Mouse (Mus musculus): ENCODE data around the gene Camk2n2. TPM values are rescaled to one million over a fixed set of nuclear protein-coding genes. Genes with fewer than 3 reads are reported as not detected.

Gene Camk2n2
- polyA plus RNA-seq, 1 experiment from 2014 or later, result 0.37 TPM

GRCm38 (mm10) chr16:20604705-20605104 lies 16.4 kb downstream of the Camk2n2 start:
- Histone ChIP-seq H3K9ac (no peak overlapping the region), H3K27ac (replicated peaks) (no peak overlapping the region), H3K4me1 (peaks cover 6% of the 10 kb centered on the region), H3K4me2 (no peak overlapping the region), H3K36me3 (peaks cover 43% of the 10 kb centered on the region), H3K27me3 (replicated peaks) (peaks cover 2% of the 10 kb centered on the region; the same call in 1 of the 2 replicates), H3K4me3 (no peak overlapping the region), H3K9me3 (no peaks in the 10 kb centered on the region)
- WGBS, result 57% methylated on average over 9 of the region's 9 CpGs
- ATAC-seq (ENCODE audit: extremely low read depth, insufficient number of reproducible peaks, low FRiP score, low TSS enrichment), result no peak

- 56% methylated on average over 5 of the region's 5 CpGs for WGBS
- no peaks in the 10 kb centered on the region for H3K9me3 ChIP-seq
- H3K27ac ChIP-seq (replicated peaks), result no peak overlapping the region
- no peak overlapping the region for H3K4me3 ChIP-seq
- no peak overlapping the region for H3K4me2 ChIP-seq
- no peak for ATAC-seq (ENCODE audit: extremely low read depth, insufficient number of reproducible peaks, low FRiP score, low TSS enrichment)
- no peaks in the 10 kb centered on the region for H3K4me1 ChIP-seq
- H3K9ac ChIP-seq, result no peak overlapping the region
- H3K36me3 ChIP-seq, result peaks cover 16% of the 10 kb centered on the region
- peaks cover 11% of the 10 kb centered on the region for H3K27me3 ChIP-seq (replicated peaks)
These were observed 20.6 kb downstream of the Camk2n2 start for GRCm38 (mm10) chr16:20600511-20600910.

GRCm38 (mm10) chr16:20596687-20597441 lies 24.2 kb downstream of the Camk2n2 start:
- H3K4me1 ChIP-seq, result no peaks in the 10 kb centered on the region
- H3K27me3 ChIP-seq (replicated peaks), result peaks cover 47% of the 10 kb centered on the region
- H3K9me3 ChIP-seq, result no peaks in the 10 kb centered on the region
- H3K9ac ChIP-seq, result no peak overlapping the region
- no peak overlapping the region for H3K27ac ChIP-seq (replicated peaks)
- 52% methylated on average over 7 of the region's 7 CpGs for WGBS
- H3K36me3 ChIP-seq, result no peaks in the 10 kb centered on the region
- ATAC-seq (ENCODE audit: extremely low read depth, insufficient number of reproducible peaks, low FRiP score, low TSS enrichment), result no peak
- no peak overlapping the region for H3K4me3 ChIP-seq
- no peak overlapping the region for H3K4me2 ChIP-seq

GRCm38 (mm10) chr16:20595737-20596136 lies 25.4 kb downstream of the Camk2n2 start:
- H3K36me3 ChIP-seq, result no peaks in the 10 kb centered on the region
- no peaks in the 10 kb centered on the region for H3K9me3 ChIP-seq
- no peak overlapping the region for H3K4me3 ChIP-seq
- H3K4me1 ChIP-seq, result peaks cover 7% of the 10 kb centered on the region
- H3K4me2 ChIP-seq, result no peak overlapping the region
- ATAC-seq (ENCODE audit: extremely low read depth, insufficient number of reproducible peaks, low FRiP score, low TSS enrichment), result no peak
- 75% methylated on average over 4 of the region's 4 CpGs for WGBS
- peaks cover 57% of the 10 kb centered on the region for H3K27me3 ChIP-seq (replicated peaks)
- no peak overlapping the region for H3K9ac ChIP-seq
- H3K27ac ChIP-seq (replicated peaks), result no peak overlapping the region

- 61% methylated on average over 7 of the region's 7 CpGs for WGBS
- Histone ChIP-seq H3K9ac (no peak overlapping the region), H3K4me2 (no peak overlapping the region), H3K4me3 (no peak overlapping the region), H3K27me3 (replicated peaks) (peaks cover 62% of the 10 kb centered on the region), H3K36me3 (no peaks in the 10 kb centered on the region), H3K9me3 (no peaks in the 10 kb centered on the region), H3K27ac (replicated peaks) (no peak overlapping the region), H3K4me1 (peaks cover 13% of the 10 kb centered on the region)
- ATAC-seq (ENCODE audit: extremely low read depth, insufficient number of reproducible peaks, low FRiP score, low TSS enrichment), result no peak
These were observed 25.9 kb downstream of the Camk2n2 start for GRCm38 (mm10) chr16:20595060-20595673.

- Histone ChIP-seq H3K27ac (replicated peaks) (no peak overlapping the region), H3K4me3 (peak overlapping the region; percentile 56), H3K27me3 (replicated peaks) (peaks cover 84% of the 10 kb centered on the region), H3K9me3 (no peaks in the 10 kb centered on the region), H3K4me1 (peaks cover 24% of the 10 kb centered on the region), H3K9ac (0 out of 2 replicates have a peak overlapping the region, but pooled peaks have one; percentile 11), H3K4me2 (peak overlapping the region; percentile 91), H3K36me3 (no peaks in the 10 kb centered on the region)
- no peak for ATAC-seq (ENCODE audit: extremely low read depth, insufficient number of reproducible peaks, low FRiP score, low TSS enrichment)
- 5% methylated on average over 48 of the region's 48 CpGs for WGBS
These were observed 29.9 kb downstream of the Camk2n2 start for GRCm38 (mm10) chr16:20591076-20591705.

GRCm38 (mm10) chr16:20590680-20591038 lies 30.4 kb downstream of the Camk2n2 start:
- Histone ChIP-seq H3K4me3 (peak overlapping the region; percentile 56), H3K9me3 (no peaks in the 10 kb centered on the region), H3K4me1 (peaks cover 24% of the 10 kb centered on the region), H3K27me3 (replicated peaks) (peaks cover 79% of the 10 kb centered on the region), H3K4me2 (peak overlapping the region; percentile 91), H3K9ac (no peak overlapping the region), H3K27ac (replicated peaks) (no peak overlapping the region), H3K36me3 (no peaks in the 10 kb centered on the region)
- ATAC-seq (ENCODE audit: extremely low read depth, insufficient number of reproducible peaks, low FRiP score, low TSS enrichment), result no peak
- 3% methylated on average over 17 of the region's 17 CpGs for WGBS

GRCm38 (mm10) chr16:20589939-20590679 lies 31.0 kb downstream of the Camk2n2 start:
- peak overlapping the region; percentile 71 for H3K9ac ChIP-seq
- WGBS, result 0% methylated on average over 39 of the region's 39 CpGs
- H3K9me3 ChIP-seq, result no peaks in the 10 kb centered on the region

GRCm38 (mm10) chr16:20589366-20589938 lies 31.6 kb downstream of the Camk2n2 start, which contains the start of gene Vwa5b2:
Gene Vwa5b2 (plus strand): TSS chr16:20589471.
- Histone ChIP-seq H3K4me3 (peak within 1 kb of the TSS; percentile 56), H3K4me1 (peaks cover 24% of the 10 kb centered on the region), H3K27me3 (replicated peaks) (peaks cover 67% of the 10 kb centered on the region), H3K36me3 (no peaks in the 10 kb centered on the region), H3K9ac (peak within 1 kb of the TSS; percentile 71), H3K27ac (replicated peaks) (no peak within 1 kb of the TSS), H3K4me2 (peak within 1 kb of the TSS; percentile 91), H3K9me3 (no peaks in the 10 kb centered on the region)
- ATAC-seq (ENCODE audit: extremely low read depth, insufficient number of reproducible peaks, low FRiP score, low TSS enrichment), result no peak
- under 1% methylated on average over 24 of the region's 24 CpGs for WGBS

More at GRCm38 (mm10) chr16:20589939-20590679, 31.0 kb downstream of the Camk2n2 start:
- peaks cover 74% of the 10 kb centered on the region for H3K27me3 ChIP-seq (replicated peaks)
- 0 out of 2 replicates have a peak, but pooled peaks have one; percentile 37 for ATAC-seq (ENCODE audit: extremely low read depth, insufficient number of reproducible peaks, low FRiP score, low TSS enrichment)
- H3K27ac ChIP-seq (replicated peaks), result no peak overlapping the region
- peak overlapping the region; percentile 91 for H3K4me2 ChIP-seq
- peaks cover 24% of the 10 kb centered on the region for H3K4me1 ChIP-seq
- no peaks in the 10 kb centered on the region for H3K36me3 ChIP-seq
- peak overlapping the region; percentile 56 for H3K4me3 ChIP-seq
